Mouse (Mus musculus): ENCODE data around the gene Mtmr6. TPM values are rescaled to one million over a fixed set of nuclear protein-coding genes. Genes with fewer than 3 reads are reported as not detected.
A peak's percentile ranks its signal among the peaks of the same experiment; 100 is the strongest.

Mtmr6 gene
- polyA plus RNA-seq, 1 experiment from 2014 or later = 37.4 TPM

GRCm38 (mm10) chr14:60256356-60256755 lies 8.7 kb upstream of the Mtmr6 start:
- H3K27ac ChIP-seq = no peak overlapping the region
- H3K4me2 ChIP-seq = no peak overlapping the region
- H3K4me3 ChIP-seq = no peak overlapping the region
- no peaks in the 10 kb centered on the region for H3K27me3 ChIP-seq
- 25% methylated on average over 3 of the region's 3 CpGs for WGBS
- no peak for ATAC-seq (ENCODE audit: borderline replicate concordance, extremely low read depth, low FRiP score, low TSS enrichment)
- no peak overlapping the region for H3K9ac ChIP-seq
- peaks cover 7% of the 10 kb centered on the region for H3K4me1 ChIP-seq
- no peaks in the 10 kb centered on the region for H3K9me3 ChIP-seq
- no peaks in the 10 kb centered on the region for H3K36me3 ChIP-seq

- Histone ChIP-seq H3K9me3 (no peaks in the 10 kb centered on the region), H3K4me2 (no peak overlapping the region), H3K27me3 (no peaks in the 10 kb centered on the region), H3K36me3 (no peaks in the 10 kb centered on the region), H3K9ac (no peak overlapping the region), H3K4me1 (peaks cover 7% of the 10 kb centered on the region), H3K27ac (peak overlapping the region; percentile 15), H3K4me3 (no peak overlapping the region)
- 49% methylated on average over 4 of the region's 4 CpGs for WGBS
- no peak for ATAC-seq (ENCODE audit: borderline replicate concordance, extremely low read depth, low FRiP score, low TSS enrichment)
These were observed 7.9 kb upstream of the Mtmr6 start for GRCm38 (mm10) chr14:60257101-60257500.

GRCm38 (mm10) chr14:60257851-60258250 lies 7.2 kb upstream of the Mtmr6 start:
- Histone ChIP-seq H3K27ac (no peak overlapping the region), H3K4me1 (no peaks in the 10 kb centered on the region), H3K27me3 (no peaks in the 10 kb centered on the region), H3K36me3 (no peaks in the 10 kb centered on the region), H3K9me3 (no peaks in the 10 kb centered on the region), H3K4me2 (no peak overlapping the region), H3K9ac (no peak overlapping the region), H3K4me3 (no peak overlapping the region)
- 82% methylated on average over 1 of the region's 1 CpGs for WGBS
- ATAC-seq (ENCODE audit: borderline replicate concordance, extremely low read depth, low FRiP score, low TSS enrichment) = no peak

GRCm38 (mm10) chr14:60262316-60262715 lies 2.7 kb upstream of the Mtmr6 start:
- Histone ChIP-seq H3K9ac (no peak overlapping the region), H3K4me2 (no peak overlapping the region), H3K27me3 (no peaks in the 10 kb centered on the region), H3K4me3 (no peak overlapping the region), H3K27ac (no peak overlapping the region), H3K4me1 (peaks cover 8% of the 10 kb centered on the region), H3K9me3 (no peaks in the 10 kb centered on the region), H3K36me3 (no peaks in the 10 kb centered on the region)
- WGBS = 58% methylated on average over 7 of the region's 7 CpGs
- ATAC-seq (ENCODE audit: borderline replicate concordance, extremely low read depth, low FRiP score, low TSS enrichment) = no peak

- Histone ChIP-seq H3K27me3 (no peaks in the 10 kb centered on the region), H3K27ac (no peak overlapping the region), H3K36me3 (no peaks in the 10 kb centered on the region), H3K4me1 (peaks cover 8% of the 10 kb centered on the region), H3K4me3 (no peak overlapping the region), H3K4me2 (no peak overlapping the region), H3K9me3 (no peaks in the 10 kb centered on the region), H3K9ac (no peak overlapping the region)
- WGBS = 88% methylated on average over 6 of the region's 6 CpGs
- ATAC-seq (ENCODE audit: borderline replicate concordance, extremely low read depth, low FRiP score, low TSS enrichment) = no peak
These were observed 4.3 kb downstream of the Mtmr6 start for GRCm38 (mm10) chr14:60269333-60269732.

GRCm38 (mm10) chr14:60273346-60273745 lies 8.3 kb downstream of the Mtmr6 start:
- ATAC-seq (ENCODE audit: borderline replicate concordance, extremely low read depth, low FRiP score, low TSS enrichment) = no peak
- WGBS = 71% methylated on average over 6 of the region's 6 CpGs
- Histone ChIP-seq H3K36me3 (no peaks in the 10 kb centered on the region), H3K27ac (no peak overlapping the region), H3K9ac (no peak overlapping the region), H3K9me3 (no peaks in the 10 kb centered on the region), H3K4me1 (peaks cover 5% of the 10 kb centered on the region; the same call in 1 of the 2 replicates), H3K27me3 (no peaks in the 10 kb centered on the region), H3K4me2 (no peak overlapping the region), H3K4me3 (no peak overlapping the region)

GRCm38 (mm10) chr14:60275301-60276276 lies 10.6 kb downstream of the Mtmr6 start:
- 86% methylated on average over 7 of the region's 7 CpGs for WGBS
- no peaks in the 10 kb centered on the region for H3K27me3 ChIP-seq
- H3K4me2 ChIP-seq = no peak overlapping the region
- H3K4me1 ChIP-seq = peaks cover 5% of the 10 kb centered on the region; the same call in 1 of the 2 replicates
- ATAC-seq (ENCODE audit: borderline replicate concordance, extremely low read depth, low FRiP score, low TSS enrichment) = no peak
- H3K4me3 ChIP-seq = no peak overlapping the region
- no peak overlapping the region for H3K27ac ChIP-seq
- no peaks in the 10 kb centered on the region for H3K9me3 ChIP-seq
- H3K36me3 ChIP-seq = no peaks in the 10 kb centered on the region
- H3K9ac ChIP-seq = no peak overlapping the region

- no peak for ATAC-seq (ENCODE audit: borderline replicate concordance, extremely low read depth, low FRiP score, low TSS enrichment)
- no peaks in the 10 kb centered on the region for H3K4me1 ChIP-seq
- H3K4me2 ChIP-seq = no peak overlapping the region
- no peak overlapping the region for H3K27ac ChIP-seq
- H3K9ac ChIP-seq = no peak overlapping the region
- WGBS = 83% methylated on average over 7 of the region's 7 CpGs
- peaks cover 15% of the 10 kb centered on the region; the same call in 1 of the 2 replicates for H3K36me3 ChIP-seq
- no peaks in the 10 kb centered on the region for H3K27me3 ChIP-seq
- no peaks in the 10 kb centered on the region for H3K9me3 ChIP-seq
- H3K4me3 ChIP-seq = no peak overlapping the region
These were observed 21.3 kb downstream of the Mtmr6 start for GRCm38 (mm10) chr14:60286194-60286863.

GRCm38 (mm10) chr14:60290363-60290762 lies 25.3 kb downstream of the Mtmr6 start:
- no peak overlapping the region for H3K4me3 ChIP-seq
- H3K9me3 ChIP-seq = no peaks in the 10 kb centered on the region
- 84% methylated on average over 4 of the region's 4 CpGs for WGBS
- H3K27me3 ChIP-seq = no peaks in the 10 kb centered on the region
- no peak overlapping the region for H3K4me2 ChIP-seq
- no peak overlapping the region for H3K9ac ChIP-seq
- no peak for ATAC-seq (ENCODE audit: borderline replicate concordance, extremely low read depth, low FRiP score, low TSS enrichment)
- H3K36me3 ChIP-seq = peaks cover 14% of the 10 kb centered on the region
- H3K27ac ChIP-seq = no peak overlapping the region
- no peaks in the 10 kb centered on the region for H3K4me1 ChIP-seq

- 50% methylated on average over 1 of the region's 1 CpGs for WGBS
These were observed 30.5 kb downstream of the Mtmr6 start for GRCm38 (mm10) chr14:60295531-60295930.

GRCm38 (mm10) chr14:60300224-60300991 lies 35.4 kb downstream of the Mtmr6 start:
- H3K4me2 ChIP-seq = no peak overlapping the region
- peaks cover 31% of the 10 kb centered on the region for H3K36me3 ChIP-seq
- H3K4me1 ChIP-seq = no peaks in the 10 kb centered on the region; the same call in 1 of the 2 replicates
- no peak overlapping the region for H3K27ac ChIP-seq
- no peak overlapping the region for H3K9ac ChIP-seq
- H3K9me3 ChIP-seq = no peaks in the 10 kb centered on the region
- ATAC-seq (ENCODE audit: borderline replicate concordance, extremely low read depth, low FRiP score, low TSS enrichment) = no peak
- H3K27me3 ChIP-seq = no peaks in the 10 kb centered on the region
- no peak overlapping the region for H3K4me3 ChIP-seq
- 71% methylated on average over 14 of the region's 14 CpGs for WGBS

More at GRCm38 (mm10) chr14:60295531-60295930, 30.5 kb downstream of the Mtmr6 start:
- Histone ChIP-seq H3K27me3 (no peaks in the 10 kb centered on the region), H3K27ac (no peak overlapping the region), H3K9me3 (no peaks in the 10 kb centered on the region), H3K36me3 (peaks cover 15% of the 10 kb centered on the region), H3K4me3 (no peak overlapping the region), H3K4me2 (no peak overlapping the region), H3K9ac (no peak overlapping the region), H3K4me1 (no peaks in the 10 kb centered on the region)
- ATAC-seq (ENCODE audit: borderline replicate concordance, extremely low read depth, low FRiP score, low TSS enrichment) = peak; percentile 57; the same call in 1 of the 2 replicates
